Mouse (Mus musculus) CD4-positive, CD25-positive, alpha-beta regulatory T cell, adult 9 weeks (primary cell): ENCODE measurements around the gene Lag3. TPM values are rescaled to one million over a fixed set of nuclear protein-coding genes. Genes with fewer than 3 reads are reported as not detected.

Experiments
- polyA plus RNA-seq: library from polyadenylated mRNA; unstranded; fragments of 100-300 nt; shearing (Covaris generic); gene quantifications from one replicate; pipeline ENCODE4 v1.2.1, GENCODE M21; 2017

The Lag3 gene
- polyA plus RNA-seq, result 4.4 TPM

DNA sequence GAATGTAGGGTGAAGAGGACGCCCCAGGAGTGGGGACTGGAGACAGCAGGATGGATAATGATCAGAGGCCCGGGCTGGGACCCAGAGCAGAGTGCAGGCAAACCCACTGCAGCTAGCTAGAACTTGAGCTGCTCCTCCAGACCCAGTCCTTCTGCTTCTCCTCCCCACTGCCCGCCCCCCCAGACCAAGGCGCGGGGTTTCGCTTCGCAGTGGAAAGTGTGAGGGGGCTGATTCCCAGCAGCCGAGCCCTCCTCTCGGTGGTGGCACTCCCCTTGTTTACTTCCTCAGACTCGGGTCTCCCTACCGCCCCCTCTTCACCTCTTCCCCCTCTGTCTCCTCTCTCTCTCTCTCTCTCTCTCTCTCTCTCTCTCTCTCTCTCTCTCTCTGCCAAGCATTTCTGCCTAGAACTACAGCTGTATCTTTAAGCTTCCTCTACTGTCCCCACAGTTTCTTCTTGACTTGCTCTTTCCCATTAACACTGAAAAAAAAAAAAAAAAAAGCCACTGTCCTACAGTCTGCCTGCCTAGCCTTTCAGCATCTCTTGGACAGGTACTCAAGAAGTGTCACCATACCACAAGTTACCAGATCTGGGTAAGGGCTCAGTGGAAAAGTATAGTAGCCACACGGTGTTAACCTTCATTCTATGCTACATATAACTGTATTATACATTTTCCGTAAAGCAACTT, at the start of gene Lag3:
Lag3 (minus strand) TSS at position 173 of the 686 bp plus-strand sequence.

DNA sequence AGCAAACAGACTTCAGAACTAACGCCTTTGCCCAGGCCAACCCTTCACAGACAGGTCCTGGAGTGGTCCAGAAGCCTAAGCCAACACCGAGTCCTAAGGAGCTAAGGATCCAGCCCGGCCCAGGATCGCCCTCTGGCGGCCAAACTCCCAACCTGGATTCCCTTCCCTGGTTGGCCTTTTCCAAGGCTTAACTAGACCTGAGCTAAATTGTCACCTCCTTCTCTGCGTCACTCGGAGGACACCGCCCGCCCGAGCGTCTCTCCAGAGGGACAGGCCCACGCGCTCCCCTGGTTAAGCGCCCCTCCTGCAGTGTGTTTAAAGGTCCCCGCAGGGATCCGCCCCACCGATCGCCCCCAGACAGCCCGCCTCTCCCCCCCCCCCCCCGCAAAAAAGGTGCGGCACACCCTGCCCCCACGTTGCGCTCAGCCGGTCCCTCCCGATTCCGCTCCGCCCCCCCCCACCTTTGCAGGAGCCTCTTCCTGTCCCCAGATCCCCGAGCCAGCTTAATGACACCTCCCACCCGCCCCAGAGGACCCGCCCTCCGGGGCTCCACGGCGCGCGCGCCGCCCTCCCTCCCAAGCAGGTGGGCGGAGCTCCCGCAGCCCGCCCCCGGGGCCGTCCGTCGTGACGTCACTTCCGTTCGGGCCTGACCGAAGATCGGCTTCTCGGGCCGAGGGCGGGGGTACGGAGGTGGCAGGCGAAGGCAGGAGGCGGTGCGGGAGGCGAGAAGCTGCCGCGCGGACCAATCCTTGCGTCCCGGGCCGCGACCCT, 19.4 kb upstream of the Lag3 start, which contains the start of gene Mlf2:
Mlf2 (plus strand) TSS at position 633 of the 771 bp plus-strand sequence.

GRCm38 (mm10) chr6:124919695-124920317, 8.3 kb upstream of the Lag3 start, which contains the start of gene Ptms:
Ptms (minus strand) TSS chr6:124920103.

GRCm38 (mm10) chr6:124887986-124888385, 23.5 kb downstream of the Lag3 start, which contains the start of gene Cd4:
Cd4 (minus strand) TSS chr6:124888221.

DNA sequence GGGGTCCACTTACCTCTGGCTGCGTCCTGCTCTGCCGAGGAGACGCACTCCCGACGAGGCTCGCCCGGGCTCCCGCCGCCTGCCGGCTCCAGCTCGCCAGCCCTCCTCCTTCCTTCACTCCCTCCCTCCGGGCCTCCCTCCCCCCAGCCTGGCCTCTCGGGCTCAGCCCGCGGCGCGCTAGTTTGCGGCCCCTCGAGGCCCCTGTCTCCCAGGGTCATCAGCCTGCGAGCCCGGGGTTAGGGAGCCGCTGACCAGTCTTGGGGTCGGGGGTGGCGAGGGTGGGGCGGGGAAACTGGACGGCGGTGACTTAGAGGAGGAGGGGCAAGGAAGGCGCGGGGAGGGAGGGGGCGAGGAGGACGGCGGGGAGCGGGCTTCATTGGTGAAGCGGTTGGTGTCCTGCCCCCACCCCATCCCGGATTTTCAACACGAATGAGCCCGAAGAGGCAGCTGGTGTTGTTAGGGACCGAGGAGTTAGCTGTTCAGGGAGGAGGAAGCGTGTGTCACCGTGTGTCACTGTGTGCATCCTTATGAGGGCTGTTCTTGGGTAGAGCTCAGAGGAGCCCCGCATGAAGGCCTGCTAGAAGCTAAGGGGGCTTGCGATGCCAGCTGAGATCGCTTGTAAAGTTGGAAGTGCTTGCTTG, 47.7 kb downstream of the Lag3 start, which contains the start of gene Gpr162:
Gpr162 (minus strand) TSS at position 326 of the 641 bp plus-strand sequence.

GRCm38 (mm10) chr6:124856916-124857839, 54.3 kb downstream of the Lag3 start, which contains the start of gene P3h3:
P3h3 (minus strand) TSS chr6:124857752.

Other genes with a start within 250 kb of the Lag3 start
- gene Lpcat3, start 248.7 kb downstream of the Lag3 start, polyA plus RNA-seq, result 77.1 TPM
- gene Emg1, start 199.5 kb downstream of the Lag3 start, polyA plus RNA-seq, result 347 TPM
- gene Phb2, start 199.4 kb downstream of the Lag3 start, polyA plus RNA-seq, result 140 TPM
- 357 TPM for gene Ptpn6, start 173.0 kb downstream of the Lag3 start, polyA plus RNA-seq
- gene Grcc10, start 170.3 kb downstream of the Lag3 start, polyA plus RNA-seq, result 578 TPM
- not detected for gene Gm45234, start 155.7 kb downstream of the Lag3 start, polyA plus RNA-seq
- 3.1 TPM for gene Atn1, start 155.2 kb downstream of the Lag3 start, polyA plus RNA-seq
- gene Eno2, start 142.0 kb downstream of the Lag3 start, polyA plus RNA-seq, result 5.0 TPM
- gene Lrrc23, start 132.0 kb downstream of the Lag3 start, polyA plus RNA-seq, result 2.5 TPM
- gene Spsb2, start 103.0 kb downstream of the Lag3 start, polyA plus RNA-seq, result 8.1 TPM
- gene Tpi1, start 97.4 kb downstream of the Lag3 start, polyA plus RNA-seq, result 133 TPM
- gene Usp5, start 82.2 kb downstream of the Lag3 start, polyA plus RNA-seq, result 133 TPM
- 8.8 TPM for gene Cdca3, start 82.2 kb downstream of the Lag3 start, polyA plus RNA-seq
- not detected for gene Gnb3, start 71.4 kb downstream of the Lag3 start, polyA plus RNA-seq
- gene P3h3, start 54.0 kb downstream of the Lag3 start, polyA plus RNA-seq, result 0.10 TPM
- 0.43 TPM for gene Gpr162, start 47.7 kb downstream of the Lag3 start, polyA plus RNA-seq
- gene Cd4, start 23.5 kb downstream of the Lag3 start, polyA plus RNA-seq, result 308 TPM
- 10.0 TPM for gene Ptms, start 8.4 kb upstream of the Lag3 start, polyA plus RNA-seq
- gene Mlf2, start 19.7 kb upstream of the Lag3 start, polyA plus RNA-seq, result 107 TPM
- 116 TPM for gene Cops7a, start 53.8 kb upstream of the Lag3 start, polyA plus RNA-seq
- 0.42 TPM for gene Pianp, start 85.0 kb upstream of the Lag3 start, polyA plus RNA-seq
- 14.6 TPM for gene Zfp384, start 97.4 kb upstream of the Lag3 start, polyA plus RNA-seq
- gene Ing4, start 128.1 kb upstream of the Lag3 start, polyA plus RNA-seq, result 92.1 TPM
- 30.7 TPM for gene Acrbp, start 138.0 kb upstream of the Lag3 start, polyA plus RNA-seq
- 16.7 TPM for gene Lpar5, start 156.2 kb upstream of the Lag3 start, polyA plus RNA-seq
- gene Chd4, start 184.3 kb upstream of the Lag3 start, polyA plus RNA-seq, result 89.0 TPM
- 70.8 TPM for gene Nop2, start 220.2 kb upstream of the Lag3 start, polyA plus RNA-seq
- gene Iffo1, start 233.5 kb upstream of the Lag3 start, polyA plus RNA-seq, result 12.5 TPM